Mouse (Mus musculus) intestine, embryonic 14.5 days (tissue): ENCODE measurements around the gene Plin5. TPM values are rescaled to one million over a fixed set of nuclear protein-coding genes. Genes with fewer than 3 reads are reported as not detected.
A peak's percentile ranks its signal among the peaks of the same experiment; 100 is the strongest.
"Not testable (repeated sequence)": the region's sequence is repeated elsewhere in the genome, so short reads cannot be mapped to it uniquely, and the experiment has no call there.

ENCODE experiments used
- ATAC-seq: fragments of 200-750 bp; cut with Nextera tagmentation; replicated peaks from 2 replicates; pipeline ENCODE4 v1.8.0; 2017; ENCODE audit warnings: low read depth, moderate number of reproducible peaks, moderate TSS enrichment, moderate library complexity; ENCODE audit not compliant: low FRiP score, low TSS enrichment
- DNase-seq: peaks from one replicate; pipeline ENCODE4 v3.0.0-alpha.2; 2018; ENCODE audit warnings: low spot score
- H3K27ac ChIP-seq: fragments of 300-500 bp; sonication (generic); 2 replicates; pipeline ENCODE4 v1.5.1; 2014; ENCODE audit warnings: low read depth, mild to moderate bottlenecking, control low read depth
- H3K27me3 ChIP-seq: fragments of 300-500 bp; sonication (generic); replicated peaks from 2 replicates; pipeline ENCODE4 v1.6.1; 2014; ENCODE audit warnings: low read length, control low read depth; ENCODE audit not compliant: control insufficient read depth, insufficient read depth
- H3K36me3 ChIP-seq: fragments of 300-500 bp; sonication (generic); 2 replicates; pipeline ENCODE4 v1.6.1; 2014; ENCODE audit warnings: low read length, control low read depth; ENCODE audit not compliant: control insufficient read depth, insufficient read depth
- H3K4me1 ChIP-seq: fragments of 300-500 bp; sonication (generic); replicated peaks from 2 replicates; pipeline ENCODE4 v1.6.1; 2014; ENCODE audit warnings: low read length, control low read depth, mixed read lengths; ENCODE audit not compliant: control insufficient read depth, insufficient read depth
- H3K4me2 ChIP-seq: fragments of 300-500 bp; sonication (generic); 2 replicates; pipeline ENCODE4 v1.6.1; 2014; ENCODE audit warnings: low read length
- H3K4me3 ChIP-seq: fragments of 300-500 bp; sonication (generic); 2 replicates; pipeline ENCODE4 v1.5.1; 2014; ENCODE audit warnings: low read depth, low read length, control low read depth, mixed read lengths
- H3K9ac ChIP-seq: fragments of 300-500 bp; sonication (generic); 2 replicates; pipeline ENCODE4 v1.6.1; 2014; ENCODE audit warnings: mild to moderate bottlenecking, low read length
- H3K9me3 ChIP-seq: fragments of 300-500 bp; sonication (generic); 2 replicates; pipeline ENCODE4 v1.6.1; 2016; ENCODE audit warnings: low read length, control low read depth; ENCODE audit not compliant: control insufficient read depth
- WGBS: fragments of 180-500 bp; shearing (Covaris S2); extraction: QIAGEN DNeasy Blood & Tissue Kit; methylation state at CpG from one replicate; pipeline ENCODE4 v1.1.7; 2014; 5-methylcytosine and 5-hydroxymethylcytosine counted together
- polyA plus RNA-seq: library from polyadenylated mRNA; unstranded; fragments of >200 nt; fragmentation: Nextera tagmentation; extraction: Ambion mirVana; gene quantifications from 2 replicates; pipeline ENCODE4 v1.2.1, GENCODE M21; 2014

The Plin5 gene
- polyA plus RNA-seq, 1 experiment from 2014 or later = 0.58 TPM

DNA sequence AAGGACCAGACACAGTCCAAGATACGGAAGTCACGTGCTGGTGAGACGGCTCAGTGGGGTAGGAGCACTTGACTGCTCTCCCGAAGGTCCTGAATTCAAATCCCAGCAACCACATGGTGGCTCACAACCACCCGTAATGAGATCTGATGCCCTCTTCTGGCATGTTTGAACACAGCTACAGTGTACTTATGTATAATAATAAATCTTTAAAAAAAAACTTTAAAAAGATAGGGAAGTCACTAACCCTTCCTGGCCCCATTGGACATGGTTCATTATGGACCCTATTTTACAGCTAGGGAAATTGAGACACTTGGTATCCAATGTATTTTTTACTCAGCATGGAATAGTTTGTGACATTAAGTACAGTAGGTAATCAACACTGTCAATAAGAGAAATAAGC is 39.9 kb downstream of the Plin5 start:
- Histone ChIP-seq H3K36me3 (peaks cover 13% of the 10 kb centered on the region), H3K4me2 (no peak overlapping the region), H3K4me1 (peaks cover 33% of the 10 kb centered on the region), H3K4me3 (no peak overlapping the region), H3K27me3 (no peaks in the 10 kb centered on the region), H3K9ac (no peak overlapping the region), H3K27ac (no peak overlapping the region), H3K9me3 (no peaks in the 10 kb centered on the region)
- DNase-seq (no peak), ATAC-seq (no peak)
- 93% methylated on average over 5 of the region's 5 CpGs for WGBS

DNA sequence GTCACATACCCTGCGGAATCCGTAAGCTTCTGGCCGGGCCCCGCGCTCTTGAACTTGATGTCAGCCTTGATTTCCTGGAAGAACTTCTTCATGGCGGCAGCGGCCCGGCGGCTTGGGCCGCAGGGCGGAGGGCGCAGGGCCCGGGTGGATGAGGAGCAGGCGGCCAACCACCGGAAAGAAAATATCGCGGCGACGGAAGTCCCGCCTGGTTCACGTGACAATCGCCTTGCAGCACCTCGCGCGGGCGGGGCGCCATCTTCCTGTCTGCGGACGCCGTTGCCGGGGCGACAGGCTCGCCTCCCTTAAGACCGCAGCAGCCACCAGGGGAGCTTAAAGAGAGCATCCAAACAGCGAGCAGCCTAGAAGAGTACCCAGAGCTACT is 42.6 kb downstream of the Plin5 start, which contains the start of gene Ubxn6:
Ubxn6 (minus strand) TSS at position 202 of the 382 bp plus-strand sequence.
- peaks cover 35% of the 10 kb centered on the region for H3K36me3 ChIP-seq
- peak within 1 kb of the TSS; percentile 95 for H3K27ac ChIP-seq

DNA sequence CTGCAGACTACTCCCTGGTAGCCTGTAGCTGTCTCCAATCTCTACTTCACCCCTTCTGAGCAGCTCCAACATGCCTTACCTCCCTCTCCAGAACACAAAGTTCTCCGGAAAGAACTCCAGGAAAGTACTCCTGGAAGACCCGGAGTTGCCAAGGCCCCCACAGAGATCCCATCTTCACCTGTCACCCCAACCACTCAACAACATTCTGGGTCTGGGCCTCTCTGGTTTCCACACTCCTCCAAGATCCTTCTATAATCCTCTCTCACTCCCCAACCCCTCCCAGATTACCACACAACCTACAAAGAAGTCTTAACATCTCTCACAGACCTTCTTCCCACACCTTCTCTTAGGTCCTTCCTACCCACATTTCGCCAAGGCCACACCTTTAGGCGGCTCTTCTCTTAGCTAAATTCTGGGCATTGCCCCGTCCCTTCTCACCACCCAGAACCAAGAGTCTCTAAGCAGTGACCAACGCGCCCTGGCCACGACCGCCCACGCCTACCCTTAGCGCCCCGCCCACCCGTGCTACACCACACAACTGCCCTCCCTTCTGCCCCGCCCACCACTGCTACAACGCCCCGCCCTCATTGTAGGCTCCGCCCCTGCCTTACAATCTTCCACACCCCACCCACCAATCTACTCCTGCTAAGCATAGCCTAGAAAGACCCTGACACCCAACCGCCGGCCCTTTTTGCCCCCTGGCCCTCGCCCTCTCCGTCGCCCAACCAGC is 43.1 kb downstream of the Plin5 start:
- H3K27me3 ChIP-seq = no peaks in the 10 kb centered on the region
- WGBS = 7% methylated on average over 22 of the region's 22 CpGs
- H3K4me3 ChIP-seq = peak overlapping the region; percentile 80
- no peaks in the 10 kb centered on the region for H3K9me3 ChIP-seq
- H3K9ac ChIP-seq = peak overlapping the region; percentile 73
- ATAC-seq = peak; percentile 29
- no peak for DNase-seq
- H3K36me3 ChIP-seq = peaks cover 41% of the 10 kb centered on the region
- peaks cover 16% of the 10 kb centered on the region; the same call in 1 of the 2 replicates for H3K4me1 ChIP-seq
- peak overlapping the region; percentile 66 for H3K4me2 ChIP-seq
- peak overlapping the region; percentile 95 for H3K27ac ChIP-seq

More for the DNA sequence above, 42.6 kb downstream of the Plin5 start, which contains the start of gene Ubxn6:
- Histone ChIP-seq H3K9me3 (no peaks in the 10 kb centered on the region), H3K9ac (peak within 1 kb of the TSS; percentile 73), H3K4me1 (peaks cover 16% of the 10 kb centered on the region; the same call in 1 of the 2 replicates), H3K27me3 (no peaks in the 10 kb centered on the region), H3K4me2 (peak within 1 kb of the TSS; percentile 66), H3K4me3 (peak within 1 kb of the TSS; percentile 80)
- under 1% methylated on average over 35 of the region's 35 CpGs for WGBS
- DNase-seq = peak; percentile 94
- ATAC-seq = peak; percentile 34

DNA sequence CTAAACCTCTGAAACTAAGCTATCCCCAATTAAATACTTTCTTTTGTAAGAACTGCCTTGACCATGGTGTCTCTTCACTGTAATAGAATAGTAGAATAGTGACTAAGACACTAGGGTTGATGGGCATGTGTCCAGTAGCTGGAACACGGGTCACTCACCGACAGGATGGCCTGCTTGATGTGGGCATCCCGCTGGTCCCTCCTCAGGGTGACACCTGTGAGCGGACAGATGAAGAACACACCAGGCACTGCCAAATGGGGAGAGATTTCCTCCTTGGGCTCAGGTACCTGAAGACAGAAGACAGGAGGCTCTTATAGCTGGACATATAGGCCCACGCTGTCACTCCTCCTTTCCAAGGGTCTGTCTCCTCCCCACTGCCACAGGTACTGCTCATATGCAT is 45.2 kb downstream of the Plin5 start:
- Histone ChIP-seq H3K27me3 (no peaks in the 10 kb centered on the region), H3K4me2 (no peak overlapping the region), H3K9ac (no peak overlapping the region), H3K36me3 (peaks cover 61% of the 10 kb centered on the region), H3K9me3 (no peaks in the 10 kb centered on the region), H3K4me3 (no peak overlapping the region), H3K4me1 (peaks cover 16% of the 10 kb centered on the region; the same call in 1 of the 2 replicates), H3K27ac (no peak overlapping the region)
- ATAC-seq (no peak), DNase-seq (no peak)
- WGBS = 90% methylated on average over 5 of the region's 5 CpGs

- Histone ChIP-seq H3K4me1 (peaks cover 16% of the 10 kb centered on the region; the same call in 1 of the 2 replicates), H3K27me3 (no peaks in the 10 kb centered on the region), H3K9ac (no peak overlapping the region), H3K4me3 (no peak overlapping the region), H3K36me3 (peaks cover 72% of the 10 kb centered on the region), H3K27ac (no peak overlapping the region), H3K4me2 (no peak overlapping the region), H3K9me3 (no peaks in the 10 kb centered on the region)
- ATAC-seq (no peak), DNase-seq (no peak)
Observed at GRCm38 (mm10) chr17:56071126-56071525, 46.3 kb downstream of the Plin5 start.

- Histone ChIP-seq H3K4me1 (peaks cover 7% of the 10 kb centered on the region; the same call in 1 of the 2 replicates), H3K4me3 (no peak overlapping the region), H3K27me3 (no peaks in the 10 kb centered on the region), H3K4me2 (no peak overlapping the region), H3K36me3 (peaks cover 93% of the 10 kb centered on the region), H3K9ac (no peak overlapping the region), H3K9me3 (no peaks in the 10 kb centered on the region), H3K27ac (no peak overlapping the region)
- DNase-seq (no peak), ATAC-seq (no peak)
- WGBS = 98% methylated on average over 14 of the region's 14 CpGs
Observed at GRCm38 (mm10) chr17:56069066-56069465, 48.3 kb downstream of the Plin5 start.

DNA sequence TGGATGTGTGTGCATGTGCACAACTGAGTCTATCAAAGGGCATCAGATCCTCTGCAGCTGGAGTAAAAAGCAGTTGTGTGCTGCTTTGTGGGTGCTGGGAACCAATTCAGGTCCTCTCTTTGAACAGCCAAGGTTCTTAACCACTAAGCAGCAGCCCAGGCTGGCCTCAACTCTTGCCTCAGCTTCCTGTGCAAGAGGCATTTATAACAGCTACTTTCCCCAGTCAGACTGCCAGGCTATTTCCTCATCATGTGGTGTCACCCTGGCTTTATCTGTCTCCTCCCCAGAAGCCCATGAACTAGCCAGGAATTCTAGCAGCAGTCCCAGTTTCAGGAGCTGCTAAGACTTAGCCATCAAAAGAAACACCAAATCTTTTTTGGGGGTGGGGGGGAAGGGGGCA is 50.9 kb downstream of the Plin5 start:
- Histone ChIP-seq H3K9me3 (no peaks in the 10 kb centered on the region), H3K27me3 (no peaks in the 10 kb centered on the region), H3K27ac (no peak overlapping the region), H3K9ac (no peak overlapping the region), H3K4me2 (no peak overlapping the region), H3K36me3 (peaks cover 100% of the 10 kb centered on the region), H3K4me3 (no peak overlapping the region), H3K4me1 (no peaks in the 10 kb centered on the region)
- ATAC-seq (no peak), DNase-seq (no peak)

- ATAC-seq, H3K9ac ChIP-seq, H3K27me3 ChIP-seq, H3K4me3 ChIP-seq, H3K4me2 ChIP-seq, H3K9me3 ChIP-seq, DNase-seq, H3K27ac ChIP-seq, H3K4me1 ChIP-seq: not testable (repeated sequence)
- peaks cover 100% of the 10 kb centered on the region for H3K36me3 ChIP-seq
- WGBS = 77% methylated on average over 6 of the region's 6 CpGs
Observed at GRCm38 (mm10) chr17:56065715-56066114, 51.7 kb downstream of the Plin5 start.

- DNase-seq (no peak), ATAC-seq (no peak)
- H3K27ac ChIP-seq = no peak overlapping the region
- no peaks in the 10 kb centered on the region for H3K9me3 ChIP-seq
- WGBS = 96% methylated on average over 7 of the region's 7 CpGs
- no peaks in the 10 kb centered on the region for H3K4me1 ChIP-seq
- no peaks in the 10 kb centered on the region for H3K27me3 ChIP-seq
- H3K4me3 ChIP-seq = no peak overlapping the region
- H3K4me2 ChIP-seq = no peak overlapping the region
- H3K9ac ChIP-seq = no peak overlapping the region
- H3K36me3 ChIP-seq = peaks cover 100% of the 10 kb centered on the region
Observed at GRCm38 (mm10) chr17:56062081-56062480, 55.3 kb downstream of the Plin5 start.
